Mouse (Mus musculus) T-helper 2 cell (primary cell): ENCODE data around the gene Fam89b.

ENCODE experiments used
- in situ Hi-C: fragments of 300-600 bp; cut with MboI, MseI; formaldehyde crosslinking; loops from one replicate; pipeline ENCODE4 v1.15.1; 2025; ENCODE audit warnings: high pct_unique_total_duplicates

Gene Fam89b

DNA sequence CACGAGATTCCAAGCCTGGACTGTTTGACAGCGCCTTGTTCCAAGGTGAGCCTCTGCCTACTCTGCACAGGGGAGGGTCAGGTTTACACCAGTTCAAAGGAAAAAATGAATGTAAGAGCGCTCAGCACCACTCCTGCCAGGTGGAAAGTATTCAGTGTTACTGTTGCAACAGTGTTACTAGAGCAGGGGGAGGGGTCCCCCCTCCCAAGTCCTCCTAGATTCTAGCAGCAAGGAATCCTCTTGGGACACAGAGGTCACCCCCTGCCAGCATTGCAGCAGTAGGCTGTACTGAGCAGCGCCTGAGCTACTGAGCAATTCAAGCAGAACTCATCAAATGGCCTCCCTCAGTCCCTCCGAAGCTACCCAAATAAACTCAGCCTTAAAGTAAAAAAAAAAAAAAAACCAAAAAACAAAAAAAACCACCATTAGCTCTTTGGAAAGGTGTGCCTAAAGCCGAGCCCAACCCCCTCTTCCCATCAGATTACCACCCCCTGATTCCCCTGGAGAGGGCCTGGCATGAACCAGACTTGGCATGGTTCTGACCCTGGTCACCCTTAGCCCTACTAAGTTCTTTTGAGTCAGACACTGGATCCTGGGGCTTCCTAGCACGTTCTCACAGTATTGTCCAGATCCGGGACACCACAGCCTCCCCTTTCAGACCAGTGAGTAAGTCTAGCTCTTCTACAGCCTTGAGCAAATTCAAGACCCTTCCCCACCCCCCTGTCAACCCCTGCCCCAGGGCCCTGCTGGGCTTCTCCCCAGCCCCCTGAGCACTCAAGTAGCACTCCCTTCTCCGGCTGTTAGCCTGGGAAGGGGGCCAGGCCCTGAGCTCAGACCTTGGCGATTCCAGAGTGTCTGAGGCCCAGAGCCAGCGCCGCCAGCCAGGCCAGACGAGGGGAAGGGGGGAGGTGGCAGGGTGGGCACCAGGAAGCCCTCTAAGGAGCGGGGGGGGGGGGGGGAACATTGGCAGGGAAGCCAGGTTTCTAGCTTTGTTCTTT is 11.2 kb upstream of the Fam89b start, which contains the start of gene Ltbp3:
Gene Ltbp3, plus strand, starts transcription at position 585 of the 998 bp plus-strand sequence.
- in situ Hi-C loops: no loop called here

DNA sequence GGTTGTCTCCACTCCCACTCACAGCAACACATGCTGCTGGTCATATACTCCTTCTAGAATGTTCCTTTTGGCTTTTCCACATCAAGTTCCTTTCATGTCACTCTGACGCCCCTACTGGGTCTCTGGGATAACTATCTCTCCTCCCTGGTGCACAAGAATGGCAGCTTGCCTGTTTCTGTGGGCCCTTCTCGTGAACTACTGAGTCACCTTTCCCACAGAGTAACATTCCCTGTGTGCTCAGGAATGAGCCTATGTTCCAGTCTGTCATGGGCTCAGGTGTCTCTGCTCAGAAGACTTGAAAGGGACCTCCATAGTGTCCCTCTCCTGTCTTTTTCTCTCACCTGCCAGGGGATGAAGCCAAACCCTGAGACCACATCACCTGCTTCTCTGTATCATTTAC is 10.0 kb upstream of the Fam89b start:
- in situ Hi-C loops: no loop called here

GRCm38 (mm10) chr19:5734325-5734724 is 4.9 kb upstream of the Fam89b start:
- in situ Hi-C loops: no loop called here

- in situ Hi-C loops: no loop called here
Measured at GRCm38 (mm10) chr19:5731264-5731978, 2.0 kb upstream of the Fam89b start.

- in situ Hi-C loops: no loop called here
Measured at GRCm38 (mm10) chr19:5730314-5731186, 1.1 kb upstream of the Fam89b start.

DNA sequence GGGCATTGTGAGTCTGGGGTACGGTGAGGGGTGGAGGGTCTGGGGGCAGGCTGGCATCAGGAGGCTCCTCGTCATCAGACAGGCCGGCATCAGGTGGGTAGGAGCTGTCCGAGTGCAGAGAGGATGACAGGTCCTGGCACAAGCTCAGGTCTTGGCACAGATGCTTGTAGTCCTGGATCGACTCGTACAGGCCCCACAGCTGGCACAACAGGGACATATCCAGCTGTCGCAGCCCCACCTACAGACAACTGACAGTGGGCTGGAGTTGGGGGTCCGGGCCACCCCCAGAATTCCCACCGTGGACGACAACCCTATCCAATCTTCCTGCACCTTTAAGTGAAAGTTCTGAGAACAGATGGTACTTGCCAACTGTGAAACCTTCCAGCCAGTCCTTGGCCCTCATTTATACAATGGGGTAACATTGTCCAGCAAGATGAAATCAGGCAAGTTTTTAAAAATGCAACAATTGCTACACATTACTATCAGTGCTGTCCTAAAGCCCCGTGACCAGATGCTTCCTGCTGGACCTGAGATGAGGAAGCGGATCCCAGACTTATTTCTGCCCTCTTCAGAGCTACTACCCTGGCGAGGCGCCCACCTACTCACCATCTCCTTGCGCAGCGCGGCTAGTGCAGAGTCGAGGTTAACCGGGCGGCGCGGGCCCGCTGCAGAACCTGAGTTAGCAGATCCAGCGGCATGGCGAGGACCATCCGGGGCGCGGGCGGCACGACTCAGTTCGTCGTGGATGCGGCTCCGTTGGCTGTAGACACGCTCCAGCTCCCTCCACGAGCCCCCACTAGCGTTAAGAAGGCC is 616 bp downstream of the Fam89b start:
- in situ Hi-C loops: loop anchor here (10.0 kb wide), 1 partner anchor 64 kb away; the partner anchor contains the start of gene Sipa1

GRCm38 (mm10) chr19:5727701-5728100 is 1.8 kb downstream of the Fam89b start:
- in situ Hi-C loops: loop anchor here (10.0 kb wide), 1 partner anchor 63 kb away; the partner anchor contains the start of gene Sipa1

GRCm38 (mm10) chr19:5726961-5727578 is 2.4 kb downstream of the Fam89b start:
- in situ Hi-C loops: loop anchor here (10.0 kb wide), 1 partner anchor 62 kb away; the partner anchor contains the start of gene Sipa1

DNA sequence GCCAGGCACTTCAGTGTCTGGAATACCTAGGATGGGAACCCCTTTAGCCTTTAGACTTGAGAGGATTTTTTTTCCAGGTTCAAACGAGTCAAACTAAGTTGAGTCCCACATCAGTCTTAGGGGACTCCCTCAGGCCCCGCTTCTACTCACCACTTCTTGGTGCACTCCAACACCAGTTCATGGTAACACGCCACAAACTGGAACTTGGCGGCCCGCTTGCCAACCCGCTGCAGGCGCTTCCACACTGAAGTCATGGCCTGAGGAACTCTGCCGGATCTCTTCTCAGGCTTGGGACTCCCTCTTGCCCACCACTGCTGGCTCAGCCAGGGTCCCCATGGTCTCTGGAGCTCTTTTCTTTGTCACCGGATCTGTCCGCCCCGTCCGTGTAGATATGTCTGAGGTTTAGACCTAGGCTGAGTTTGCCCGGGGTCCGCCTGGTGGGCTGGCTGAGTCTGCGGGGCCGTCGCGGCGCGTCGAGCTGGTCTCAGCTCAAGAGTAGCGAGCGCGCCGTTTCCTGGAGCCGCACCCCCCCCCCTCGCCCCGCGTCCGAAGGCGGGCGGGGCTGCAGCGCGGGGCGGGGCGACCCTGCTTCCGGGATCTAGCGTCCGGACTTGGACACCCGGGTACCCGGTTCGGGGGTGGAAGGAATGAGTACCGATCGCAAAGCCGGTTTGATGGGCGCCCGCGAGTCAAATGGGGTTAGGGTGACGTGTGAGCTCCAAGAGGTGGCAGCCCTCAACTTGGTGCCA is 3.5 kb downstream of the Fam89b start, which contains the start of gene Ehbp1l1:
Gene Ehbp1l1, minus strand, starts transcription at position 551 of the 749 bp plus-strand sequence.
- in situ Hi-C loops: loop anchor here (10.0 kb wide), 1 partner anchor 61 kb away; the partner anchor contains the start of gene Sipa1

GRCm38 (mm10) chr19:5725029-5725707 is 4.3 kb downstream of the Fam89b start:
- in situ Hi-C loops: loop anchor here (10.0 kb wide), 1 partner anchor 60 kb away; the partner anchor contains the start of gene Sipa1

DNA sequence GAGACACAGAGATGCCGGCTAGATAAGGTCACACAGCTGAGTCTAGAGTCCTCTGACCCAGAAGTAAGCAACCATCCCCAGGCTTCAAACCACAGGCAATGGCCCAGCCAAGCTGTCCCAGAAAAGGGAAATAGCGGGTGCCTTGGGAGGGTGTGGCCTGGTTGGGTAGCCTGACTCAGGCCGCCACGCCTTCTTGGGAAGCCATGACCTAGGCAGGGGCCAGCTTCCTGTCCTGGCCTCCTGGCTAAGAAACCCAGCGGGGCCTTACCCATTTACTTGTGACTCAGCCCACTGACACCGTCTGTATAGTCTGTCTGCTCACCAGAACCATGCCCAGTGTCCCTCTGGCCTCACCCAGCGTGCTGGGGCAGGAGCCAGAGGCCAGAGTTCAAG is 4.9 kb downstream of the Fam89b start:
- in situ Hi-C loops: loop anchor here (10.0 kb wide), 1 partner anchor 60 kb away; the partner anchor contains the start of gene Sipa1

- in situ Hi-C loops: loop anchor here (10.0 kb wide), 1 partner anchor 59 kb away; the partner anchor contains the start of gene Sipa1
Measured at GRCm38 (mm10) chr19:5723934-5724548, 5.4 kb downstream of the Fam89b start.

DNA sequence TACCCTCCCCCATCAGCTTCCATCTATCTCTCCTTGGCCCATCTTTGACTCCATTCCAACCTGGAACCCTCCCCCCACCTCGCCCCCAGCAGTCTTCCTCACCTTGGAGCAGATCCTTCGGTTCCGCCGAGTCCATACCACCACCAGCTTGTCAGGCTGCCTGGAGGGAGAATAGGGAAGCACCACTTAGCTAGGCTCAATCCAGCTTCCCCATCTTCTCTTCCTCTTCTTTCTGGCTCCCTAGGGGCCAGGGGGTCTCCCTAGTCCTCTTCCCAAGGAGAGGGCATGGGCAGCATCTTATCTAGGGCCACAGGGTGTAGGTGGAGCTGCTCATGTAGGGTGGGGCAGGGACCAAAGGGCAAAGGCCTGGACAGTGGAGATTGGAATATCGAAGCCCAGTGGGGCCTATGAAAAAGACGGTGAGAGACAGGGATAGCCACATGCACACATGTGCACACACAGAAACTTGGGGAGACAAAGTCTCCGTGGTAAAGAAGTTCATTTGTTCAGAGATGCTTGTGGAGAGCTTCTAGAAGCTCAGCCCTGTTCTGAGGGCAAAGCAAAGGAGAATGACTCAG is 6.5 kb downstream of the Fam89b start:
- in situ Hi-C loops: loop anchor here (10.0 kb wide), 1 partner anchor 58 kb away; the partner anchor contains the start of gene Sipa1

GRCm38 (mm10) chr19:5721233-5721632 is 8.2 kb downstream of the Fam89b start:
- in situ Hi-C loops: loop anchor here (10.0 kb wide), 1 partner anchor 56 kb away; the partner anchor contains the start of gene Sipa1

DNA sequence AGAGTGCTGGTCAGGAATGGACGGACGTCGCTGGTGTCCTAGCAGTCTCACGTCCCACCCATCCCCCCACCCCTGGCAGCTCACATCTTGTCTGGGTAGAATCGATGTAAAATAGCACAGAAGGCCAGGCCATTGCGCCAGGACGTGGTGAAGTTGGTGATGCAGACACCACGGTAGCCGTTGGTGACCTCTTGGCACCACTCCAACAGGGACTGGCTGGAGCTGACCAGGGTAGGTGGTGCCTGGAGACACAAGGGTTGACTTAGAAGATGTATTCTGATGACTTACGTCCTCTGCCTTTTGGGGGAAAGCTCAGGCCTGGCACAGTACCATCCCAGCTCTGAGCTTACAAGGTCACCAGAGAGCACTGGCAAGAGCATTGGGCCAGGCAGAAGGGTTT is 12.5 kb downstream of the Fam89b start:
- in situ Hi-C loops: no loop called here

DNA sequence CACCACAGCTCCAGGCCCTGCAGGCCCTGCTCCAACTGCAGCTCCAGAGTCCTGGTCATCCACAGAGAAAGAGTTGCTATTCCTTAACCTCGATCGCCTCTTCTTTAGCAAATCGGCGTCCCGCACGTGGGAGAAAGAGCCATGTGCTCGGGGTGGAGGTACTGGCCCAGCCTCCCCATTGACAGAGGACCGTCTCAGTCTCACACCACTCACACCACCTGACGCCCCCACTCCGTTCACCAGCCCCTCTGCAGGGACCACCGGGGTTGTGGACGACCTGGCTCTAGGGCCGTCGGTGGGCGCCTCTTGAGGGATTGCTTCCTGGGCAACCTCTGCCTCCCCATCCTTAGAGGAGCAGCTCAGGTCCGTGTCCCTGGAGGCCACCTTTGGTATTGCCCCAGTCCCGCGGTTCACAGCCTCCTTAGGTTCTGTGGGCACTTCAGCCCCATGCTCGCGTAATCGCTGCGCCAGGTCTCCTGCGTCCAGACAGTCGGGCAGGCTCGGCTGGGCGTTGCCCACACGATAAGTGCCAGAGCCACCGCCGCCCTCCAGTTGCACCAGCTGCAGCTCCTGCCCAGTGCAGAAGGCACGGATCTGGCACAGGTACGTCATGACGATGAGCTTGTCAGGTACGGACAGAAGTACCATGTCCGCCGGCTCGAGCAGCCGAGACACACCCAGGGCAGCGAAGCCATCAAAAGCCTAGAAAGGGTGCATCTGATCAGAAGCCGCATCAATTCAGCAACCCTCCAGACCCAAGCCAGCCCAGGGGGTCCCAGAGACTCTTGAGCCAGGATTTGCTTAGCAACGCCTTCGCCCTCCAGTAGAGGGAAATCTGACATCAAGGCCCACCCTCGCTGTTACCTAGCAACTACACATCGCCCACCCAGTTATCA is 13.4 kb downstream of the Fam89b start:
- in situ Hi-C loops: no loop called here
